Mouse (Mus musculus): ENCODE results near the gene Mad1l1.

DNA sequence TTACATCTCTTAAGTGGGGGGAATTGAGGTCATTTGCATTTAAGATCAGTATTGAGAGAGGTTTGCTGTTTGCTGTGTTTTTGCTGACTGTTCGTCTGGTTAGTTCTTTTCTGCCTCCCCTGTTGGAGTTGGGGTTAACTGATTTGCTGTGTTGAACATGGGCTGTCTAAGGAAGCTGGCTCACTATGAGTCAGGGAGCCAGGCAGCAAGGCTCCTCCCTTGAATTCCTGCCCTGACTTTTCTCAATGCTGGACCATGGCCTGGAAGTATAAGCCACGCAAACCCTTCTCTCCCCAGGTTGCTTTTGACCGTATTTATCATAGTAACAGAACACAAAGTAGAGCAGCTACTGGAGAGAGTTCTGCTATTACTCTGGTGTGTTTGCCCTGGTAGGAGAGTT, 329.8 kb downstream of the Mad1l1 start:
- TF ChIP-seq CTCF (IDR thresholded peaks at IDR 0.05; ENCODE audit: low read depth, low read length) (no peak), POLR2A (IDR thresholded peaks at IDR 0.05; ENCODE audit: extremely low read depth, insufficient read depth, low read length) (no peak)

Measured in liver, adult 2 months (tissue).